Mouse (Mus musculus): ENCODE data around the gene Srpk2. TPM values are rescaled to one million over a fixed set of nuclear protein-coding genes. Genes with fewer than 3 reads are reported as not detected.

Srpk2 gene
- total RNA-seq, 2 experiments from 2014 or later, result 39.9 to 40.4 TPM

DNA sequence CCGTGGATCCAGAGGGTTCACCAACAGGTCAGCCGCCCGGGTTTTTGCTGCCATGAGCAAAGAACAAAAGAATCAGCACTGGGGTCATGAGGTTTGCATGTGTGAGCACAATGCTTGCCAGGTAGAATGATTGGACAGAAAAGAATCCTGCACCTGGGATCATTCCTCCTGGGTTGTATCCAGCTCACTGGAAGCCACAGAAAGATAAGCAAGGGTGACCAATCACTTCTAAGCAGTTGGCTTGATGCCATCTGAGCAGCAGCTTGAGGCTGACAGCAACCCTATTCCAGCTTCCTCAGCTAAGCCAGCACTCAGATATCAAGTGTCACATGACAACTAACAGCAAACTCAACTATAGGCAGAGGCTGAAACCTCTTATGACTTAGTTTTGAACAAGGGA, 165.7 kb downstream of the Srpk2 start:
- no peak for DNase-seq (ENCODE audit: low spot score)
- intact Hi-C loops (cut with DNase I), result no loop called here

DNA sequence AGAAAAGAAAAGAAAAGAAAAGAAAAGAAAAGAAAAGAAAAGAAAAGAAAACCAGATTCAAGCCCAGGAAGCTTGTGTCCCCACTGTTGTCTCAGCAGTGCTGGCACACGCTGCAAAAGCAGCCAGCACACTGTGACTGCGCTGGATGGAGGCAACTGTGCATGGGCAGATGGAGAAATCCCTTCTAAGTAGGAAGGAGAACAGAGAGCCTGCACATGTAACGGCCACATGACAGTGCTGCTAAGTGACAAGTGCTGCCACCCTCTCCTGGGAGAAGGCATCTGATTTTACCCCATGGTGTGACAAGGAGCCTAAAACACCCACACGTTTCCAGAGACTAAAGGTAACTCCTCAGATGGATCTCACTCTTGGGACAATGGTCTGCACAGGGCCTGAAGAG, 166.6 kb downstream of the Srpk2 start:
- no peak for DNase-seq (ENCODE audit: low spot score)
- intact Hi-C loops (cut with DNase I), result no loop called here

DNA sequence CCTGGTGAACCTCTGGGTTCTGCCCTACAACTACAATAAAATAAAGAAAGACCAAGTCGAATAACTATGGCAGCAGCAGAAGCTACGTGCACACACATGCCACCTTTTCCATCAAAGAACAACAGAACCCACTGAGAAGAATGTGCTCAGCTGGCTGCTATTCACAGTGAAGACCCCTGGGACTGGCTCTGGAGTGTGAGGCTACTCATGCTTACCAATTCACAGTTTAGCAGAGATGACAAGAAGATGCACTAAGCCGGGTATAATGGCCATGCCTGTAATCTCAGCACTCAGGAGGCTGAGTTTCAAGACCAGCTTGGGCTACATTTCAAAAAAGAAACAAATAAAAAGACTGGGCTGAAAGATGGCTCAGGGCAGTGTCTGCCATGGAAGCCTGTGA, 167.5 kb downstream of the Srpk2 start:
- DNase-seq (ENCODE audit: low spot score), result no peak
- intact Hi-C loops (cut with DNase I), result no loop called here

DNA sequence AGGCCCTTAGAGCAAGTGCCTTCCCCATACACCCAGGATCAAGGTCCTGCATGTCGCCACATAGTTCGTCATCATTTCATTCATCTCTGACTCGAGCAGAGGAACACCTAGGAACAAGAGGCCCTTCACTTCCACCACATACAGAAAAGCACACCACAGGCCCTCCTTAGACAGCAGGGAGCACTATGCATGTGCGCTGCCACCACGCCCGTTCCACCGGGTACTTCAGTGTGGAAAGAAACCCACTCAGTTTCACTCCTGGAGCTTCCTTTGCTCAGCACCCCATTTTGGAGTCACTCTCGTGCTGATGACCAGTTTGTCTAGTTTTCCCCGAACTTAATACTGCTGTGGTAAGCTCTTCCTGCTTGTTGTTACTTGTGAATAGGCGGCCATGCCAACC, 169.4 kb downstream of the Srpk2 start:
- DNase-seq (ENCODE audit: low spot score), result no peak
- intact Hi-C loops (cut with DNase I), result no loop called here

DNA sequence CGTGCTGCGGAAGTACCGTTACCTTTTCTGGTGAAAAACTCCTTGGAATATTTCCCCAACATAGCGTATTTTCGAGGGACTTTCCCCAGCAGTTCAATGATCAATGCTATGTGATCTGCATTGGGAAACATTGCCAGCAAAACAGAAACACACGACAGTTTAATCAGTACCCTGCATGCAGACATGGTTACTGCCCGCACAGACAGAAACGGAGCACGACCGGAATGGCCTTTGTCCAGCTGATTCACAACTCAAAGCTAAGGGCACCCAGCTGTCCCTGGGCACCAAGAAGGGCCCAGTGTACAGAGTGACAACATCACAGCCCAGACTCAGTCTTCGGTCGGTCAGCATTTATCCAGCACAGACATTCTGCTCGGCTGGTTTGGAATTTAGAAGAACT, 170.9 kb downstream of the Srpk2 start:
- DNase-seq (ENCODE audit: low spot score), result no peak
- intact Hi-C loops (cut with DNase I), result no loop called here

DNA sequence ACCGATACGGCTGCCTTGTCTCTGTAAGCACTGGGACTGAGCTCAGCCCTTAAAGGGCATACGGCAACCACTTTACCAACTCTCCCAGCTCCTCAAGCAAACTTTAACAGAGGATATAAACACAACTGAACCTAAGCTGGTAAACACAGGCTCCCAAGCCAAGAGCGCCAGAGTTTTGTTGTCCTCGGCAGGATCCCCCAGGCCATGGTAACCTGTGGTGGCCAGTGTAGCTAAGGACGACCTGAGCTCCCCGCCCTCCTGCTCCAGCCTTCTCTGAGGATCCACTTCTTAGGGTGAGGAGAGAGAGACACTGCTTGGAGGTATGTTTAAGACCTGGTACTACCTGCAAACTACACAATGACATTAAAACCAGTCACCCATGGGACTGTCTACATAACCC, 171.9 kb downstream of the Srpk2 start:
- DNase-seq (ENCODE audit: low spot score), result no peak
- intact Hi-C loops (cut with DNase I), result no loop called here

DNA sequence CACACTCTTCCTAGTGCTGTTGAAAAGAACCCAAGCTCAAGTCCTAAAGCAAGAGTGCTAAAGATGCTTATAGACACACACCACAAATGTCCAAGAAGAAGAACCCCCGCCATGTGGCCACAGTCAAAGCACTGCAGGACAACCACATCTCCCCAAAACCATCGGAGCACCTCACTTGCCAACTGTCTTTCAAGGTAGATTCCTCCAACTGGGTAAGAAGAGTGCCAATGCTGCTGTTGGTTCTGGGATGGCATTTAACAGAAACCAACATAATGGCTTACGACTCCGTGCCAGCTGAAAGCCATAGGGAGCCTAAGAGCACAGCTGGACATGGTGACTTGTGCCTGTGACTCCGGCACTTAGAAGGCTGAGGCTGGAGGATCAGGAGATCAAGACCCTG, 173.0 kb downstream of the Srpk2 start:
- intact Hi-C loops (cut with DNase I), result no loop called here

DNA sequence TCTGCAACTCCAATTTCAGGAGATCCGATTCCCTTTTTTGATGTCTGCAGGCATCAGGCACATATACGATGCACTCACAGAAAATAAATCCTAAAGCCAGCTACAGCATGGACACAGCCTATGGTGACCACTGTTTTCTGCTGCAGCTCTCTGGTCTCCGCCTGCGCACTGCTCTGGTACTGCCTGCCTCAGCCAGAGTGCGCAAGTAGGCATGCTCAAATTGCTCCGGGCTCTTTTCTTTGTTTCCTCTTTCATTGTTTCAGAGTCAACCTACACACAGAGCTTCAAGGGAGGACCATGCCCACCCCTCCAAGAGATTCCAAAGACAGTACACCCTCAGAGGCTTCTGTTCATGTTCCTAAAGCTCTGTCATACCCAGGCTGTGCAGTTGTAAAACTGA, 175.8 kb downstream of the Srpk2 start:
- intact Hi-C loops (cut with DNase I), result no loop called here
- DNase-seq (ENCODE audit: low spot score), result no peak

More for the DNA sequence above, 173.0 kb downstream of the Srpk2 start:
- no peak for DNase-seq (ENCODE audit: low spot score)

DNA sequence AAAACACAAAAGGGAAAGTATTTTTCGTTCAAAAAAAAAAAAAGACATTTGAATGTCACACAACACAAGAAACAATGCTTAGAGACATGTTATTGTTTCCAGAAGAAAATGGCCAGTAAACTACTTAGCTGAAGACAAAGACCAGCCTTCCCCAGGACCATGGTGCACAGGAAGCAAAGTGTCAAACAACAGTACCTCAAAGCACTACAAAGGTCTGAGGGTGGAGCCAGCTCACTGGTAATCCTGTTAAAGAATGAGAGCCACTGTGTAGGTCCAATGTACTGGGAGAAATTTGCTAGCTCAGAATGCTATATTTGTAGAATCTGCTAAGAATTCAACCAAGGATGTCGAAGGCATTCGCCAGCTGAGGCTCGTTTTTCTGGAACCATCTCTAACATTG, 177.2 kb downstream of the Srpk2 start:
- DNase-seq (ENCODE audit: low spot score), result no peak
- intact Hi-C loops (cut with DNase I), result no loop called here

DNA sequence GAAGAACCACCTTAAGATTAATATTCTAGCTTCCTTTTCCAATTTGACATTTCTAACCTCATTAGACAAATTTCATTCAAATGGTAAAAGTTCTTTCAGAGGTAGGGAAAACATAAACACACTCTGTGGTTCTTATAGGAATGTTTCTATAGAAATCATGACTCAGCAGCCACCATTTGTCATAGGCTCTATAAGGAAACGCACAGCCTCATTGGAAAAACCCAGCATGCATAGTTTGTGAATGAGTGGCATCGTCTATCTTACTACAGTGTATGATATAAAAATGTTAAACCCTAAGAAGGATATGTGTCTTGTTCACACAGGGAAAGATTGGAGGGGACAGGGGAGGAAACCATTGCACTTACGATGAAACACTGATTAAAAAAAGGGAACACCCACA, 178.8 kb downstream of the Srpk2 start:
- intact Hi-C loops (cut with DNase I), result no loop called here
- DNase-seq (ENCODE audit: low spot score), result no peak

DNA sequence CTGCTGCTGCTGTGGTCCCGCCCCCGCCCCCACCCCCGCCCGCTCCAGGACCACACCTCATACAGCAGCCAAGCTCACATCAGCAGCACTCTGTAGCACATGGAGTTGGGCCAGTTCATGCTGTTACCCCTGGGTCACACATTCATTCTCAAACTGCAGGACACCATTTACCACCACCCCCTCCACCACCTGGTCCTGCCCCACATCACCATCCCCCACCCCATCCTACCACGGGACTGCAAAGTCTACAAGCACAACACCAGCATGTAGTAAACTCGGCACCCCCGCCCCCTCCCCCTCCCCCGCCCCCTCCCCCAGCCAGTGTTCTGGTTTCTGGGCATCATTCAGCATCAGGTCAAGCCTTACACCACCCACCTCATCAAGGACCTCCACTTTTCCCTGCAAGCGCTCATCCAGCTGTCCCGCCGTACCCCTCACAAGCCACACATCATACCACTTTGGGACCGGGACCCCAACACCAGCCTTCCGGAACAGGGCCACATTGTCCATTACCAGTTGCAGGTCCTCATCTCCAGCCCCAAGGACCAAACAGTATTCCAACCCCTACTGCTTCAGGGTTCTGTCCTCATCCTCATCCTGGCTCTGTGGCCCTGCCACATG, 182.0 kb downstream of the Srpk2 start:
- intact Hi-C loops (cut with DNase I), result no loop called here

DNA sequence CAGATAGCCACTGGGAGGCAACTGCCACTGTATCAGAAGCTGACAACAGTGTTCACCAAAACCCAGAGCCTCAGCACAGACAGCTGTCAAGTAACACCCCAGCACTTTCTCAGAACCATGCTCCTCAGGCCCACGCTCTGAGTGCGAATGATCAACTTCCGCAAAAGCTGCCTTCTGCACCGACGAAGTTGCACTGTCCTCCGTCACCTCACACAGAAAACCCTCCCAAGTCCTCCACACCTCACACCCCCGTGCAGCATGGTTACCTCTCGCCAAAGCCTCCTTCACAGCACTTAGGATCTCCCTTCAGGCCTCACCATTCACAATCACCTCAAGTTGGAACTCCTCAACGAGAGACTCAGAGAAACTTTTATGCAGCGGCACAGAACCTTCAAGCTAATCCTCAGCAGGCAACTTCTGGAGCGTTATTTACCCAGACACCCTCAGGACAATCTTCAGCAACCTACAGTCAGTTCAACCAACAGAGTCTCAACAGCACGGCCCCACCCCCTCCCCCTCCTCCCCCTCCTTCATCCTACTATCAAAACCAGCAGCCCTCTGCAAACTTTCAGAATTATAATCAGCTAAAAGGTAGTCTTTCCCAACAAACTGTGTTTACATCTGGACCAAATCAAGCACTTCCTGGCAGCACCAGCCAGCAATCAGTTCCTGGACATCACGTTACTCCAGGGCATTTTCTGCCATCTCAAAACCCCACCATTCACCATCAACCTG, 182.7 kb downstream of the Srpk2 start:
- intact Hi-C loops (cut with DNase I), result no loop called here
- DNase-seq (ENCODE audit: low spot score), result no peak

More for the DNA sequence above, 182.0 kb downstream of the Srpk2 start:
- DNase-seq (ENCODE audit: low spot score), result no peak

DNA sequence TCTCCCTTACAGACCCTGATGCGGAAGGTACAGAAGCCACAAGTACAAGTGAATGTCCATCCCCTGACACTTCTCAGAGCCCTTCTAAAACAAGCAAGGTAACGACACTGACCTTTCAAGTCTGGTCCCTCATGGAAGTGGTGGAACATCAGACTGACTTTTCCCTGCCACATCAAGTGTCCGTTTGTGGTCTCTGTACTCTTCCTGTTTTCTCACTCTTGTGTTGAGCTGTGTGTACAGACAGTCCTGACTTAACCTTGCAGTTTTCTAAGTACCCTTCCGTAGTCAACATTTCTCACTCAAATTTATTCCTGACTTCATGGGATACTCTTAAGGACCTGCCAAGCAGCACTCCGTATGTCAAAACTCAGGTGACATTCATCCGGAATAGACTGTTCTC, 183.7 kb downstream of the Srpk2 start:
- no peak for DNase-seq (ENCODE audit: low spot score)
- intact Hi-C loops (cut with DNase I), result no loop called here

DNA sequence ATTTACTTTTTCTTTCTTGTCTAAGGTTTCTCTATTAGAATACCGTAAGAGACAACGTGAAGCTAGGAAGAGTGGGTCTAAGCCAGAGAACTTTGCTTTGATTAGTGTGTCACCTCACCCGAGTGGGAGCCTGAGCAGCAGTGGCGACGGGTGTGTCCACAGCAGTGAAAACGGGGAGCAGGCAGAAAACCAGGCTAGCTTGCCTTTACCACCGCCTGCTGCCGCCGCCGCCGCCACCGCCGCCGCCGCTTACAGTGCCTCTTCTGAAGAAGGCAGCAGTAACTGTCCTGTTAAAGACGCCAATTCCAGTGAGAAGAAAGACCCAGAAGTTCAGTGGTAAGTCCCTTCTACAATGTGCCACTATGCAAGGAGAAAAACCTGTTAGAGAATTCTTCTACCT, 185.2 kb downstream of the Srpk2 start:
- no peak for DNase-seq (ENCODE audit: low spot score)
- intact Hi-C loops (cut with DNase I), result loop anchor here (10.0 kb wide), 1 partner anchor 156 kb away; no protein-coding TSS in a partner anchor

DNA sequence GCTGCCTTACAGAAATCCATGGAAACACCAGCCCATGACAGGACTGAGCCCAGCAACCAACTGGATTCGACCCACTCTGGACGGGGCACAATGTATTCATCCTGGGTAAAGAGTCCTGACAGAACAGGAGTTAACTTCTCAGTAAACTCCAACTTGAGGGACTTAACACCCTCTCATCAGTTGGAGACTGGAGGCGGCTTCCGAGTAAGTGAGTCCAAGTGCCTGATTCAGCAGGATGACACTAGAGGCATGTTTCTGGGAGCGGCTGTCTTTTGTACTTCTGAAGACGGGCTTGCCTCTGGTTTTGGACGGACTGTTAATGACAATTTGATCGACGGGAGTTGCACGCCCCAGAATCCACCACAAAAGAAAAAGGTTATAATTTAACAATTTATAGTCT, 186.5 kb downstream of the Srpk2 start:
- DNase-seq (ENCODE audit: low spot score), result no peak
- intact Hi-C loops (cut with DNase I), result loop anchor here (10.0 kb wide), 1 partner anchor 157 kb away; no protein-coding TSS in a partner anchor

DNA sequence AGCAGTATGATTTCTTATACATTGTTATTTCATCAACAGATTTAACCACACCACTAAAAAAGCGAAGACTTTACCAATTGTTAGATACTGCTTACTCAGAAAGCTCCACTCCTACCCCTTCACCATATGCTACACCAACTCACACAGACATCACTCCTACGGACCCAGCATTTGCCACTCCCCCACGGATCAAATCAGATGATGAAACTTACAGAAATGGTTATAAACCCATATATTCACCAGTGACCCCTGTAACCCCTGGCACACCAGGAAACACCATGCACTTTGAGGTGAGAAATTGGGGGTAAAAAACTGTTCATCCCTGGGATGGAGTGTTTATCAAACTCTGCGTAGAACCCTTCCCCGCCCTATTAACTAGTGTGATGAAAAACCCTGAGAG, 187.5 kb downstream of the Srpk2 start:
- intact Hi-C loops (cut with DNase I), result loop anchor here (10.0 kb wide), 1 partner anchor 158 kb away; no protein-coding TSS in a partner anchor
- DNase-seq (ENCODE audit: low spot score), result no peak

DNA sequence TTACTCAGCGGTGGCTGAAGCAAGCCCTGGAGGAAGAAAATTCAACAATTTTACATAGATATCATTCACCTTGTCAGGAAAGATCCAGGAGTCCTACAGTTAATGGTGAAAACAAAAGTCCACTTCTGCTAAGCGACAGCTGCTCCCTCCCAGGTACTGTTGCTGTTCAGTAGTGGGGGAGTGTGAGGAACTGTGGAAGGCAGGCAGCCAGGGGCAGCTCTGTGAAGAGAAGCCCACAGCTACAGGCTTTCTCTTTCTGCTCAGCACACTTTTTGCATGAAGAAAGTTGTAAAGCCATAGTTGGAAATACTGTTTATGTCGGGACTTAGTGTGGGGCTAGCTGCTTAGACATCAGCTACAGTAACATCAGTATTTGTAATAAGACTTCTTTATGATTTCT, 188.0 kb downstream of the Srpk2 start:
- intact Hi-C loops (cut with DNase I), result loop anchor here (10.0 kb wide), 1 partner anchor 158 kb away; no protein-coding TSS in a partner anchor
- DNase-seq (ENCODE audit: low spot score), result no peak

DNA sequence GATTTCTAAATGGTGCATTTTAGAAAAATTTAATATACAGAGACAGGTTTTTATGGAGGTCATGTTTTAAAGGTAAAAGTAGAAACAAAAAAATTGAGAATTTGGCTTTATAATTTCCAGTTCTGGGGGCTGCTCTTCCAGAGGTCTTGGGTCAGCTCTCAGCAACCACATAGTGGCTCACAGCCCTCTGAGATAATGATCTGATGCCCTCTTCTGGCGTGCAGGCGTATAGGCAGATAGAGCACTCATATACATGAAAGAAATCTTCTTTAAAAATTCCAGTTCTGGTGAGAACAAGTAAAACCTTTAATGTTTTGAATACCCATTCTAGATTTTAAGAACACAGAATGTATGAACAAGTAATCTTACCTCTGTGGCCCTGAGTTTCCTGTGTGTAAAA, 193.6 kb downstream of the Srpk2 start:
- DNase-seq (ENCODE audit: low spot score), result no peak
- intact Hi-C loops (cut with DNase I), result loop anchor here (5.0 to 10.0 kb wide), 2 partner anchors 73 to 164 kb away; no protein-coding TSS in a partner anchor

DNA sequence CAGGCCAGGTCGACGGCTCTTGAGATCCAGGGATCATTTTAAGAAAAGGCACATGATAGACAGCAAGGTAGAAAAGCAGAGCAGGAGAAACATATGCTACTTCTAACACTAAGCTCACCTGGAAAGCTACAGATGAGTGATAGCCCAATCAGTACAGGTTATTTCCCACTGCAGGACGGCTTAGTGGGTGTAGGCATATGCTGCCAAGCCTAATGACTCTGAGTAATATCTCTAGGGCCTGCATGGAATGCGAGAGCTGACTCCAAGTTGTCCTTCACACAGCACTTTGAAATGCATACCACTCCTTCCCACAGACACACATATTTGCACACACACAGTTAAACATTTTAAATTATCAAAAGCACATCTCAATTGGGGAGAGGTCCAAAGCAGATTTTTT, 195.2 kb downstream of the Srpk2 start:
- no peak for DNase-seq (ENCODE audit: low spot score)
- intact Hi-C loops (cut with DNase I), result no loop called here

DNA sequence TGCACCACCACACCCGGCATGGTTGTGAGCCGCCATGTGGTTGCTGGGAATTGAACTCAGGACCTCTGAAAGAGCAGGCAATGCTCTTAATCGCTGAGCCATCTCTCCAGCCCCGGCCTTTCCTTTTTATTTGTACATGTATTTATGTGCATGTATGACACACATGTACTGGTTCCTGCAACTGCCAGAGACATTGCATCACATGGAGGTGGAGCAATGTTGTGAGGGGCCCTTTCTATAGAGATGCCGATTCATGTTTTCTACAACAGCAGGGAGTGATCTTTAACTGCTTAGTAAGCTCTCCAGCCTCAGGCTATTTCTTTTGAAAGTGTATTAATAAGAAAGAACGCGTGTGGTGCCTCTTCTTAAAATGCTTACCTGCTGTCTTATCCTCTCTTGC, 200.6 kb downstream of the Srpk2 start:
- DNase-seq (ENCODE audit: low spot score), result no peak

DNA sequence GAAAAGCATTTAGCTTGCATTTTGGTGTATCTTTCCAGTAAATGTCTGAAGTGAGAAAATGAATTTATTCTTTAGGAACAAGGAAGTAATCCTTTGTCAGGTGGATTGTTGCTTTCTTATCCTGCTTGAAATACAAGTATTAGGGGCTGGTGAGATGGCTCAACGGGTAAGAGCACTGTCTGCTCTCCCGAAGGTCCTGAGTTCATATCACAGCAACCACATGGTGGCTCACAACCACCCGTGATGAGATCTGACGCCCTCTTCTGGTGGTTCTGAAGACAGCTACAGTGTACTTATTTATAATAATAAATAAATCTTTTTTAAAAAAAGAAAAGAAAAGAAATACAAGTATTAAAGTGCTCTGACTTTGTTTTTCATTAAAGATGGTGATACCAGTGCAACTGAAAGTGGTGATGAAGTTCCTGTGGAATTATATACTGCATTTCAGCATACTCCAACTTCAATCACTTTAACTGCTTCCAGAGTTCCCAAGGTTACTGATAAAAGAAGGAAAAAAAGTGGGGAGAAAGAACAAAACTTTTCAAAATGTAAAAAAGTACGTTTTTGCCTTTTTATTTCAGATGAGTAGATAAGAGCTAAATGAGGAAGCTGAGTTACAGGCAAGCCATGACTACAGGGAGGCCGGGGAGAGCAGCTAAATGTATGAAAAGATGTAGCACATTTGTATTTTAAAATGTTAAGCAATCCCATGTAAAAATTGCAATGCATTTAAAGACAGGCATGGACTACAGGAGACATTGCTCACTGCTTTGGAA, 211.1 kb downstream of the Srpk2 start:
- no peak for DNase-seq (ENCODE audit: low spot score)
- intact Hi-C loops (cut with DNase I), result loop anchor here (5.0 kb wide), 1 partner anchor 56 kb away; no protein-coding TSS in a partner anchor

More for the DNA sequence above, 200.6 kb downstream of the Srpk2 start:
- intact Hi-C loops (cut with DNase I), result no loop called here
